Mouse (Mus musculus): ENCODE measurements around the gene Peli2.

- TF ChIP-seq POLR2A (IDR thresholded peaks at IDR 0.05; ENCODE audit: insufficient read depth, low read depth, low read length) (no peak), CTCF (IDR thresholded peaks at IDR 0.05; ENCODE audit: insufficient read depth, low read depth, low read length) (no peak)
These were observed 138.2 kb downstream of the Peli2 start for GRCm38 (mm10) chr14:48258696-48259366.

All from olfactory bulb, adult 2 months (tissue).